Mouse (Mus musculus) cerebellum, adult 2 months (tissue): ENCODE measurements around the gene Actr2. TPM values are rescaled to one million over a fixed set of nuclear protein-coding genes. Genes with fewer than 3 reads are reported as not detected.

ENCODE experiments used
- DNase-seq, 2 experiments: peaks; one replicate each; pipeline ENCODE4 v3.0.0; 2021
- H3K27ac ChIP-seq: fragments of 200-500 bp; 2 replicates; pipeline ENCODE4 v1.5.1; 2012; ENCODE audit warnings: low read length, control low read depth, inconsistent platforms; ENCODE audit not compliant: insufficient read depth
- H3K27me3 ChIP-seq: fragments of 200-500 bp; 2 replicates; pipeline ENCODE4 v1.6.1; 2012; ENCODE audit warnings: inconsistent platforms, mild to moderate bottlenecking, low read length, moderate library complexity; ENCODE audit not compliant: control insufficient read depth, insufficient read depth
- H3K4me1 ChIP-seq: fragments of 200-500 bp; 2 replicates; pipeline ENCODE4 v1.6.1; 2011; ENCODE audit warnings: low read length; ENCODE audit not compliant: control insufficient read depth, insufficient read depth
- H3K4me3 ChIP-seq: fragments of 200-500 bp; replicated peaks from 2 replicates; pipeline ENCODE3; 2011; ENCODE audit warnings: mild to moderate bottlenecking, low read depth, low read length, control low read depth; ENCODE audit not compliant: insufficient read depth
- CTCF ChIP-seq: fragments of 200-500 bp; IDR thresholded peaks from 2 replicates; pipeline ENCODE4 v1.5.1; 2011; ENCODE audit warnings: low read depth, mild to moderate bottlenecking, control low read depth, low read length, moderate library complexity, borderline replicate concordance; ENCODE audit not compliant: insufficient read depth
- POLR2A ChIP-seq: fragments of 200-500 bp; IDR thresholded peaks from 2 replicates; pipeline ENCODE4 v1.6.1; 2011; ENCODE audit warnings: low read length, control low read depth, borderline replicate concordance; ENCODE audit not compliant: insufficient read depth
- WGBS: fragments of 180-500 bp; shearing (Covaris S2); methylation state at CpG from one replicate; pipeline ENCODE4 v1.1.7; 2018; 5-methylcytosine and 5-hydroxymethylcytosine counted together
- polyA plus RNA-seq: library from polyadenylated mRNA; depleted of rRNA; stranded (reverse); fragments of >200 nt; gene quantifications from 2 replicates; pipeline ENCODE4 v1.2.3, GENCODE M21; 2012

Actr2 gene
- polyA plus RNA-seq, 1 experiment = 105 TPM

GRCm38 (mm10) chr11:20106946-20107345 is 5.8 kb downstream of the Actr2 start:
- DNase-seq = no peak
- no peak overlapping the region for H3K27ac ChIP-seq
- no peak overlapping the region for H3K4me3 ChIP-seq
- H3K4me1 ChIP-seq = peaks cover 3% of the 10 kb centered on the region; the same call in 1 of the 2 replicates
- no peaks in the 10 kb centered on the region for H3K27me3 ChIP-seq
- WGBS = 96% methylated on average over 3 of the region's 3 CpGs
- no peak for TF ChIP-seq CTCF
- TF ChIP-seq POLR2A = no peak

- Histone ChIP-seq H3K4me1 (peaks cover 3% of the 10 kb centered on the region; the same call in 1 of the 2 replicates), H3K27me3 (no peaks in the 10 kb centered on the region), H3K4me3 (no peak overlapping the region), H3K27ac (no peak overlapping the region; the same call in 1 of the 2 replicates)
- WGBS = 90% methylated on average over 2 of the region's 2 CpGs
- TF ChIP-seq CTCF (no peak), POLR2A (no peak)
- DNase-seq = no peak
Observed at GRCm38 (mm10) chr11:20103949-20104348, 8.8 kb downstream of the Actr2 start.

- no peak for DNase-seq
- Histone ChIP-seq H3K27ac (no peak overlapping the region), H3K27me3 (no peaks in the 10 kb centered on the region), H3K4me1 (no peaks in the 10 kb centered on the region), H3K4me3 (no peak overlapping the region)
- no peak for TF ChIP-seq POLR2A
- no peak for TF ChIP-seq CTCF
Observed at GRCm38 (mm10) chr11:20086306-20086705, 26.4 kb downstream of the Actr2 start.

GRCm38 (mm10) chr11:20085635-20086034 is 27.1 kb downstream of the Actr2 start:
- 97% methylated on average over 2 of the region's 2 CpGs for WGBS

GRCm38 (mm10) chr11:20075415-20075814 is 37.3 kb downstream of the Actr2 start:
- no peak for DNase-seq
- Histone ChIP-seq H3K4me3 (no peak overlapping the region), H3K27ac (no peak overlapping the region), H3K27me3 (no peaks in the 10 kb centered on the region), H3K4me1 (no peaks in the 10 kb centered on the region)
- 48% methylated on average over 1 of the region's 1 CpGs for WGBS
- TF ChIP-seq POLR2A = no peak
- no peak for TF ChIP-seq CTCF

More at GRCm38 (mm10) chr11:20085635-20086034, 27.1 kb downstream of the Actr2 start:
- Histone ChIP-seq H3K27me3 (no peaks in the 10 kb centered on the region), H3K4me1 (no peaks in the 10 kb centered on the region), H3K4me3 (no peak overlapping the region), H3K27ac (no peak overlapping the region)
- TF ChIP-seq POLR2A (no peak), CTCF (no peak)
- DNase-seq = no peak

- no peak for TF ChIP-seq CTCF
- no peak for TF ChIP-seq POLR2A
- Histone ChIP-seq H3K27ac (no peak overlapping the region), H3K4me1 (no peaks in the 10 kb centered on the region), H3K4me3 (no peak overlapping the region), H3K27me3 (no peaks in the 10 kb centered on the region)
- DNase-seq = no peak
- 94% methylated on average over 5 of the region's 5 CpGs for whole genome bisulfite sequencing
Observed at GRCm38 (mm10) chr11:20072826-20073225, 39.9 kb downstream of the Actr2 start.

GRCm38 (mm10) chr11:20072174-20072573 is 40.5 kb downstream of the Actr2 start:
- 72% methylated on average over 3 of the region's 3 CpGs for WGBS
- no peak for TF ChIP-seq POLR2A
- peak; percentile 57 for TF ChIP-seq CTCF
- Histone ChIP-seq H3K4me3 (no peak overlapping the region), H3K27me3 (no peaks in the 10 kb centered on the region), H3K4me1 (no peaks in the 10 kb centered on the region), H3K27ac (no peak overlapping the region)
- peak in 1 of 2 experiments; percentile 67 for DNase-seq

- TF ChIP-seq POLR2A (no peak), CTCF (no peak)
- Histone ChIP-seq H3K4me1 (peaks cover 11% of the 10 kb centered on the region), H3K27ac (no peak overlapping the region), H3K4me3 (no peak overlapping the region), H3K27me3 (no peaks in the 10 kb centered on the region)
- WGBS = 96% methylated on average over 6 of the region's 6 CpGs
- no peak for DNase-seq
Observed at GRCm38 (mm10) chr11:20068346-20069004, 44.2 kb downstream of the Actr2 start.
